ENCODE assay signal across 8 mouse cellular contexts in genomic region chr6:55520237-55521095, GRCm38 (mm10).
DNase-seq lines count a peak whose midpoint lies in the region; ATAC-seq and TF ChIP-seq lines count a peak whose summit lies in the region.

No protein-coding gene starts in this region.

- no peaks in the 10 kb centered on the region for H3K4me1 ChIP-seq in thymus, adult 2 months (replicated peaks; ENCODE audit: control insufficient read depth, insufficient read depth, low read length)
- no peaks in the 10 kb centered on the region for H3K4me1 ChIP-seq in heart, embryonic 11.5 days (ENCODE audit: control insufficient read depth, insufficient read depth, low read length)
- no peaks in the 10 kb centered on the region for H3K4me1 ChIP-seq in limb, embryonic 15.5 days

- no peak overlapping the region for H3K27ac ChIP-seq in thymus, adult 2 months (ENCODE audit: control insufficient read depth, insufficient read depth, low read length)
- no peak overlapping the region for H3K27ac ChIP-seq in heart, embryonic 11.5 days (ENCODE audit: low read depth, low read length)
- no peak overlapping the region for H3K27ac ChIP-seq in limb, embryonic 15.5 days

- no peak for TF ChIP-seq POLR2A in thymus, adult 2 months (IDR thresholded peaks at IDR 0.05; ENCODE audit: control insufficient read depth, extremely low read depth, insufficient read depth, low read length, poor library complexity)

- H3K36me3 ChIP-seq in thymus, adult 2 months (ENCODE audit: control insufficient read depth, insufficient read depth, low read length), result no peaks in the 10 kb centered on the region
- H3K36me3 ChIP-seq in heart, embryonic 11.5 days (ENCODE audit: control insufficient read depth, insufficient read depth, low read length), result no peaks in the 10 kb centered on the region
- no peaks in the 10 kb centered on the region for H3K36me3 ChIP-seq in limb, embryonic 15.5 days

- ATAC-seq in heart, embryonic 11.5 days (replicated peaks; ENCODE audit: insufficient number of reproducible peaks, low FRiP score, low TSS enrichment), result no peak
- no peak for ATAC-seq in limb, embryonic 15.5 days (ENCODE audit: insufficient number of reproducible peaks, low FRiP score, low TSS enrichment, low read depth)

- DNase-seq in thymus, postnatal 4 days, result peak; percentile 10
- no peak for DNase-seq in thymus, adult 2 months
- DNase-seq in embryo, embryonic 10.5 days (ENCODE audit: low spot score), result peak; percentile 88
- peak; percentile 23 for DNase-seq in kidney, adult 9 months
- DNase-seq in retina, postnatal 1 day, result peak; percentile 82
- DNase-seq in spleen, adult 12 weeks (ENCODE audit: low spot score), result no peak

- TF ChIP-seq CTCF in thymus, adult 2 months (IDR thresholded peaks at IDR 0.05; ENCODE audit: borderline replicate concordance, control insufficient read depth, extremely low read depth, insufficient read depth, low read length, poor library complexity), result no peak

- no peaks in the 10 kb centered on the region for H3K9me3 ChIP-seq in heart, embryonic 11.5 days (replicated peaks; ENCODE audit: control insufficient read depth, low read length)
- H3K9me3 ChIP-seq in limb, embryonic 15.5 days, result no peaks in the 10 kb centered on the region

- H3K4me2 ChIP-seq in heart, embryonic 11.5 days, result peak overlapping the region; percentile 43
- H3K4me2 ChIP-seq in limb, embryonic 15.5 days, result peak overlapping the region; percentile 31

- no peak overlapping the region for H3K4me3 ChIP-seq in thymus, adult 2 months (ENCODE audit: control insufficient read depth, insufficient read depth, low read length)
- no peak overlapping the region for H3K4me3 ChIP-seq in heart, embryonic 11.5 days (ENCODE audit: low read depth, low read length)
- H3K4me3 ChIP-seq in limb, embryonic 15.5 days, result 0 out of 2 replicates have a peak overlapping the region, but pooled peaks have one; percentile 13

- 53% methylated on average over 11 of the region's 11 CpGs for WGBS in thymus, adult 2 months
- WGBS in heart, embryonic 11.5 days (ENCODE audit: insufficient replicate concordance), result 56% methylated on average over 10 of the region's 11 CpGs
- 54% methylated on average over 11 of the region's 11 CpGs for WGBS in limb, embryonic 15.5 days

- no peak overlapping the region for H3K9ac ChIP-seq in heart, embryonic 11.5 days (ENCODE audit: low read depth, low read length)
- H3K9ac ChIP-seq in limb, embryonic 15.5 days, result no peak overlapping the region

- no peaks in the 10 kb centered on the region for H3K27me3 ChIP-seq in thymus, adult 2 months (ENCODE audit: control insufficient read depth, insufficient read depth, low read length)
- H3K27me3 ChIP-seq in heart, embryonic 11.5 days (ENCODE audit: control insufficient read depth, insufficient read depth, low read length), result no peaks in the 10 kb centered on the region
- no peaks in the 10 kb centered on the region for H3K27me3 ChIP-seq in limb, embryonic 15.5 days

Comparison
In these comparisons a context has a peak if more than half of its experiments do, and no peak if none do; other contexts are left out.
1. DNase-seq: peak in thymus, postnatal 4 days (single experiment), embryo, embryonic 10.5 days (single experiment), kidney, adult 9 months (single experiment) and retina, postnatal 1 day (single experiment); none in thymus, adult 2 months (single experiment) and spleen, adult 12 weeks (single experiment).